Mouse (Mus musculus): ENCODE measurements around the gene Gm42906. TPM values are rescaled to one million over a fixed set of nuclear protein-coding genes. Genes with fewer than 3 reads are reported as not detected.

Gm42906 gene
- total RNA-seq, 2 experiments from 2014 or later = not detected

- no peak for ATAC-seq (replicated peaks; ENCODE audit: low FRiP score, poor library complexity, severe bottlenecking)
Observed at GRCm38 (mm10) chr5:151333191-151333594, 94.8 kb downstream of the Gm42906 start.

- no peak for ATAC-seq (replicated peaks; ENCODE audit: low FRiP score, poor library complexity, severe bottlenecking)
Observed at GRCm38 (mm10) chr5:151315804-151316597, 112.0 kb downstream of the Gm42906 start.

GRCm38 (mm10) chr5:151300286-151300685, 127.7 kb downstream of the Gm42906 start:
- ATAC-seq (replicated peaks; ENCODE audit: low FRiP score, poor library complexity, severe bottlenecking) = no peak

- no peak for ATAC-seq (replicated peaks; ENCODE audit: low FRiP score, poor library complexity, severe bottlenecking)
Observed at GRCm38 (mm10) chr5:151299576-151299975, 128.4 kb downstream of the Gm42906 start.

- no peak for ATAC-seq (replicated peaks; ENCODE audit: low FRiP score, poor library complexity, severe bottlenecking)
Observed at GRCm38 (mm10) chr5:151298371-151298770, 129.6 kb downstream of the Gm42906 start.

- ATAC-seq (replicated peaks; ENCODE audit: low FRiP score, poor library complexity, severe bottlenecking) = no peak
Observed at GRCm38 (mm10) chr5:151296244-151296643, 131.7 kb downstream of the Gm42906 start.

- no peak for ATAC-seq (replicated peaks; ENCODE audit: low FRiP score, poor library complexity, severe bottlenecking)
Observed at GRCm38 (mm10) chr5:151293591-151293990, 134.4 kb downstream of the Gm42906 start.

- ATAC-seq (replicated peaks; ENCODE audit: low FRiP score, poor library complexity, severe bottlenecking) = peak; percentile 80
Observed at GRCm38 (mm10) chr5:151292310-151292709, 135.7 kb downstream of the Gm42906 start.

- no peak for ATAC-seq (replicated peaks; ENCODE audit: low FRiP score, poor library complexity, severe bottlenecking)
Observed at GRCm38 (mm10) chr5:151286331-151286730, 141.6 kb downstream of the Gm42906 start.

- no peak for ATAC-seq (replicated peaks; ENCODE audit: low FRiP score, poor library complexity, severe bottlenecking)
Observed at GRCm38 (mm10) chr5:151279531-151279930, 148.4 kb downstream of the Gm42906 start.

- ATAC-seq (replicated peaks; ENCODE audit: low FRiP score, poor library complexity, severe bottlenecking) = no peak
Observed at GRCm38 (mm10) chr5:151277927-151278326, 150.0 kb downstream of the Gm42906 start.

GRCm38 (mm10) chr5:151275986-151276385, 152.0 kb downstream of the Gm42906 start:
- ATAC-seq (replicated peaks; ENCODE audit: low FRiP score, poor library complexity, severe bottlenecking) = no peak

GRCm38 (mm10) chr5:151274265-151274664, 153.7 kb downstream of the Gm42906 start:
- no peak for ATAC-seq (replicated peaks; ENCODE audit: low FRiP score, poor library complexity, severe bottlenecking)

GRCm38 (mm10) chr5:151270815-151271214, 157.1 kb downstream of the Gm42906 start:
- ATAC-seq (replicated peaks; ENCODE audit: low FRiP score, poor library complexity, severe bottlenecking) = no peak

- ATAC-seq (replicated peaks; ENCODE audit: low FRiP score, poor library complexity, severe bottlenecking) = no peak
Observed at GRCm38 (mm10) chr5:151266896-151267634, 160.9 kb downstream of the Gm42906 start.

- no peak for ATAC-seq (replicated peaks; ENCODE audit: low FRiP score, poor library complexity, severe bottlenecking)
Observed at GRCm38 (mm10) chr5:151261558-151261957, 166.4 kb downstream of the Gm42906 start.

- ATAC-seq (replicated peaks; ENCODE audit: low FRiP score, poor library complexity, severe bottlenecking) = no peak
Observed at GRCm38 (mm10) chr5:151252213-151252612, 175.8 kb downstream of the Gm42906 start.

- ATAC-seq (replicated peaks; ENCODE audit: low FRiP score, poor library complexity, severe bottlenecking) = no peak
Observed at GRCm38 (mm10) chr5:151251656-151252055, 176.3 kb downstream of the Gm42906 start.

GRCm38 (mm10) chr5:151248671-151249620, 179.0 kb downstream of the Gm42906 start:
- ATAC-seq (replicated peaks; ENCODE audit: low FRiP score, poor library complexity, severe bottlenecking) = peak; percentile 83

GRCm38 (mm10) chr5:151248084-151248483, 179.9 kb downstream of the Gm42906 start:
- no peak for ATAC-seq (replicated peaks; ENCODE audit: low FRiP score, poor library complexity, severe bottlenecking)

Measured in erythroblast, adult 5-6 weeks (primary cell).